Mouse (Mus musculus) heart, adult 2 months (tissue): ENCODE data around the gene Stx8. TPM values are rescaled to one million over a fixed set of nuclear protein-coding genes. Genes with fewer than 3 reads are reported as not detected.

Experiments used
- DNase-seq, 2 experiments: peaks; one replicate each; pipeline ENCODE4 v3.0.0; 2021
- H3K27ac ChIP-seq: fragments of 200-600 bp; 2 replicates; pipeline ENCODE4 v1.8.1; 2022
- H3K27me3 ChIP-seq: fragments of 200-500 bp; 2 replicates; pipeline ENCODE4 v1.6.1; 2012; ENCODE audit warnings: mild to moderate bottlenecking, low read length, inconsistent platforms, mixed read lengths; ENCODE audit not compliant: control insufficient read depth, insufficient read depth
- H3K36me3 ChIP-seq: fragments of 200-500 bp; 2 replicates; pipeline ENCODE4 v1.6.1; 2012; ENCODE audit warnings: low read length, inconsistent platforms; ENCODE audit not compliant: control insufficient read depth, insufficient read depth
- H3K4me1 ChIP-seq: fragments of 200-500 bp; 2 replicates; pipeline ENCODE4 v1.6.1; 2011; ENCODE audit warnings: low read length; ENCODE audit not compliant: control insufficient read depth, insufficient read depth
- H3K4me3 ChIP-seq: fragments of 200-600 bp; 2 replicates; pipeline ENCODE4 v1.8.1; 2022
- H3K79me2 ChIP-seq: fragments of 200-500 bp; replicated peaks from 2 replicates; pipeline ENCODE4 v1.6.1; 2012; ENCODE audit warnings: mild to moderate bottlenecking, inconsistent platforms, low read length, moderate library complexity, mixed read lengths; ENCODE audit not compliant: control insufficient read depth, insufficient read depth
- H3K9ac ChIP-seq: fragments of 200-500 bp; 2 replicates; pipeline ENCODE4 v1.6.1; 2012; ENCODE audit warnings: low read depth, mild to moderate bottlenecking, control low read depth, inconsistent platforms, low read length, mixed read lengths
- CTCF ChIP-seq: fragments of 200-600 bp; IDR thresholded peaks from 2 replicates; pipeline ENCODE4 v1.8.1; 2022; ENCODE audit warnings: antibody characterized with exemption, mild to moderate bottlenecking, moderate library complexity
- EP300 ChIP-seq: fragments of 200-500 bp; IDR thresholded peaks from 2 replicates; pipeline ENCODE4 v1.6.1; 2011; ENCODE audit warnings: low read depth, low read length, control low read depth; ENCODE audit not compliant: insufficient read depth
- POLR2A ChIP-seq: fragments of 200-500 bp; IDR thresholded peaks from 2 replicates; pipeline ENCODE4 v1.6.1; 2011; ENCODE audit warnings: mild to moderate bottlenecking, low read depth, low read length, control low read depth; ENCODE audit not compliant: insufficient read depth
- WGBS: fragments of 180-500 bp; shearing (Covaris S2); methylation state at CpG from one replicate; pipeline ENCODE4 v1.1.7; 2018; 5-methylcytosine and 5-hydroxymethylcytosine counted together
- intact Hi-C: fragments of 180-260 bp; cut with DNase I; formaldehyde crosslinking; loops from one replicate; pipeline ENCODE4 v1.15.1; 2025
- polyA plus RNA-seq: library from polyadenylated mRNA; depleted of rRNA; stranded (reverse); fragments of >200 nt; gene quantifications from 2 replicates; pipeline ENCODE4 v1.2.3, GENCODE M21; 2012
- total RNA-seq, 2 experiments: library from RNA; stranded (reverse); gene quantifications; 2 replicates each; pipeline ENCODE4 v1.2.3; 2021

Gene Stx8
- total and polyA plus RNA-seq, 3 experiments = 6.7 to 29.1 (median 22.6) TPM

DNA sequence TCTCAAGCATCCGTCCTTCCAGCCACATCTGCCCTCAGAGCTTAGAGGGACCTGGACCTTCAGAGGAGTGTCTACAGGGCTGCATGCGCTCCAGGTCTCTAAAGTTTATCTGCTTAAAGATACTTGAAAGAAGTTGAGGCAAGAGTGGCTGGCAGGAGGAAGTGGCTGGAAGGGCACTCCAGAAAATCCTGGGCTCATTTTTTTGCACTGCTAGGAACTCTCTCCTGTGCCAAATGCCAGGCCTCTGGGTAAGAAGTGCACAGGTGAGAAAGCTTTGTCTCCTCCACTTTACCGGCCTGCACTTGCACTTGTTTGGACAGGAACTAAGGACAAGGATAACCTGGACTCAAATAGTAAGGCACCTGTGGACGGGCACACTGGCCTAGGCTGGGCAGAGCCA is 202.4 kb downstream of the Stx8 start:
- no peak overlapping the region for H3K27ac ChIP-seq
- TF ChIP-seq CTCF = no peak
- TF ChIP-seq POLR2A = no peak
- no peak for TF ChIP-seq EP300
- WGBS = 95% methylated on average over 4 of the region's 4 CpGs

DNA sequence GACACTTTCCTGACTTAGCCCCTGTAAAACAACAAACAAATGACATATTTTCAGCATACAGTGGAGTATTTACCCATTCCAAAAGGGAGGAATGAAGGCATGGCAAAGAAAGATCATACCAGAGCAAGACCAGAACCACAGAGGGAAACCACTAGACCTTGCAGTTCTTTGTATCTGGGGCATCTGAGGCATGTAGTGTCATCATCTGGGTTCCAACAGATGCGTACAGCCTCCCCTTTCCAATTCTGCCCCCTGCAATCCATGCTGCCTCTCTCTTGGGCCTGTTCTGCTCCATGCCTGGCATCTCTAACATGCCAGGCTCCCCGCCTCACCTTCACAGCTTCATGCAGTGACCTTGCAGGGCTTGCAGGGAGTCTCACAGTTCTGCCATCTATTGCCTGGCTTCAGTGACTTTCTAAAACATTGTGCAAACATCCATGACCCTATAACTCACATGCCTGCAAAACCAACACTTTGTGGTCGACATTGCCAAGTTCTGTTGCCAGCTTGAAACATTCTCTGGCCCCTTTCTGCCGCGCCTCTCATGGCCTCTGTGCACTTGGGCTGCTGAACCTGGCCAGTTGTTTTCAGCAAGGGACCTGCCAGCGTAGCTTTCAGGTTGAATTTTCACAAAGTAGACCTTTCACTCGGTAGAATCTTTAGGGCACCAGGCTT is 206.1 kb downstream of the Stx8 start:
- Histone ChIP-seq H3K4me3 (no peak overlapping the region), H3K4me1 (no peaks in the 10 kb centered on the region), H3K36me3 (no peaks in the 10 kb centered on the region), H3K79me2 (no peaks in the 10 kb centered on the region), H3K27ac (no peak overlapping the region), H3K9ac (no peak overlapping the region), H3K27me3 (no peaks in the 10 kb centered on the region)
- DNase-seq = no peak
- TF ChIP-seq EP300 (no peak), CTCF (no peak), POLR2A (no peak)
- intact Hi-C loops = no loop called here
- 82% methylated on average over 7 of the region's 7 CpGs for WGBS

More for the DNA sequence above, 202.4 kb downstream of the Stx8 start:
- Histone ChIP-seq H3K36me3 (no peaks in the 10 kb centered on the region), H3K4me3 (no peak overlapping the region), H3K9ac (no peak overlapping the region), H3K79me2 (no peaks in the 10 kb centered on the region), H3K27me3 (no peaks in the 10 kb centered on the region), H3K4me1 (no peaks in the 10 kb centered on the region)
- intact Hi-C loops = no loop called here
- DNase-seq = no peak

DNA sequence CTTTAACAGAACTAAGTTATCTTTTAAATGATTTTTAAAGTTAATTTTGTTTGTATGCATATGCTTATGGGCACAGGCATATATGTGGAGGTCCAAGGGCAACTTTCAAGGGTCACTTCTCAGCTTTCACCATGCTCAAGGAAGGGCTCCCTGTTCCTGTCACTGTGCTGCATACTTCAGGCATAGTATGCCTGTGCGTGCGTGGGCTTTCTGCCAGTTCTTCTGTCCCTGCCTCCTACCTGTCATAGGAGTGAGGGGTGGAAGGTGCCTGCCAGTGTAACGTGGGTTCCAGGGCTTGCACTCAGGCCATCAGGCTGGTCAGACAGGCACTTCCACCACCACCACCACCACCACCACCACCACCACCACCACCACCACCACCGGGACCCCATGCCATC is 206.7 kb downstream of the Stx8 start:
- H3K36me3 ChIP-seq = no peaks in the 10 kb centered on the region
- 84% methylated on average over 4 of the region's 4 CpGs for WGBS
- no peaks in the 10 kb centered on the region for H3K27me3 ChIP-seq
- H3K79me2 ChIP-seq = no peaks in the 10 kb centered on the region
- TF ChIP-seq CTCF (no peak), POLR2A (no peak), EP300 (no peak)
- DNase-seq = no peak
- no peak overlapping the region for H3K27ac ChIP-seq
- no peaks in the 10 kb centered on the region for H3K4me1 ChIP-seq
- intact Hi-C loops = no loop called here
- H3K4me3 ChIP-seq = no peak overlapping the region
- H3K9ac ChIP-seq = no peak overlapping the region

DNA sequence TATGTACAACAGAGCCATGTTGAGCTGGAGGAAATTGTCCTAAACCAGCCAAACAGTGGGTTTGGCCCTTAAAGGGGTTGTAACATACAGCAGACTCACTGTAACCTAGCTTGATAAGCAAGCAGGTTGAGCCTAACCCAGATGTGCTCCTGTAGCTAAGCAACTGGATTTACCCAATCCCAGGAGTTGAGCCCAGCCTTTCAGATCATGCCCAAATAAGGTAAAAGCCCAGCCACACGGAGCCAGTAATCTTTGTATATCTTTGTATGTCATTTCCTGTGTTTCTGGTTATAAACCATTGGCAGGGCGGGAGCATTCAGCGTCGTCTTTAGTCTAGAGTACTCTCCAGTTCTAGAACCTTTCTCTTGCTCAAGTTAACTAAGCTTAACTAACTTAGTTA is 210.6 kb downstream of the Stx8 start:
- intact Hi-C loops = no loop called here
- TF ChIP-seq POLR2A = no peak
- no peak for TF ChIP-seq EP300
- no peak for TF ChIP-seq CTCF
- no peaks in the 10 kb centered on the region for H3K36me3 ChIP-seq
- no peak overlapping the region for H3K4me3 ChIP-seq
- H3K4me1 ChIP-seq = no peaks in the 10 kb centered on the region
- DNase-seq = no peak
- H3K9ac ChIP-seq = no peak overlapping the region
- no peaks in the 10 kb centered on the region for H3K27me3 ChIP-seq
- H3K27ac ChIP-seq = no peak overlapping the region
- 45% methylated on average over 4 of the region's 4 CpGs for WGBS
- H3K79me2 ChIP-seq = no peaks in the 10 kb centered on the region

DNA sequence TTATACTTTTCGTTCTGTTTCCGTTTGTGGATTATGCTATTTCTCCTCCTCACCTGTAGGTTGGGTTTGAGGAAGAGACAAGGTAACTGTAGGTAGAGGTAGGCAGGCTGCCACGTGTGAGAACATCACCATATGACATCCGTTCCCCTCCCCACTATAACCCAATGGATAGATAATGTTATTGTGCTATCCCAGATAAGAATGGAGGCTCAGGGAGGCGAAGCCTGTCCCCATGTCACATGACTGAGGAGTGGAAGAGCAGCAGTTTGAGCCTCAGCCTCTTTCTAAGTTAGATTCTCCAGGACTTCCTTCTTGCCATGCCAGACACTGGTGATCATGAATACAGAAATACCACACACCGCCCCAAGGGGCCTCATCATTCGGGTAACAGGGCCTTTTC is 211.4 kb downstream of the Stx8 start:
- no peaks in the 10 kb centered on the region for H3K4me1 ChIP-seq
- no peak overlapping the region for H3K27ac ChIP-seq
- no peak overlapping the region for H3K4me3 ChIP-seq
- 80% methylated on average over 7 of the region's 7 CpGs for WGBS
- H3K79me2 ChIP-seq = no peaks in the 10 kb centered on the region
- TF ChIP-seq POLR2A = no peak
- TF ChIP-seq EP300 = no peak
- TF ChIP-seq CTCF = no peak
- no peak for DNase-seq
- intact Hi-C loops = no loop called here
- H3K36me3 ChIP-seq = no peaks in the 10 kb centered on the region
- H3K9ac ChIP-seq = no peak overlapping the region
- no peaks in the 10 kb centered on the region for H3K27me3 ChIP-seq

DNA sequence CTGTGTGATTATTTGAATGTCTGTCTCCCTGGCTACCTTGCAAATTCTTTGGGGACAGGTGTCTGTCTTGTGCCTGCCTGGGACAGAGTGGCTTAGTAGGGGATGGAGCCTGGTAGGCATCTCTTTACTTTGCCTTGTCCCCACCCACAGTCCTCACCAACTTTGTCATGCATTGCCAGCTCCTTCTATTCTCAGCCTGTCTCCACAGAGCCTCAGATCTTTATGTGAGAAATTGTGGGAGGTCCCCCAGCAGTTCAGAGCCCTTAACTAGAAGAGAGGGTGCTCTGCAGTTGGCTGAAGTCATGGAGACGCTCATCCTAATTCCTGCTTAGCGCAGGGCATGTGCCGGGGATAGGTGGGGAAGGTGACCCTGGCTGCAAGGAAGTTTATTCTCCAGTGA is 219.7 kb downstream of the Stx8 start:
- H3K27ac ChIP-seq = no peak overlapping the region
- 96% methylated on average over 3 of the region's 3 CpGs for WGBS
- H3K4me3 ChIP-seq = no peak overlapping the region
- no peak for TF ChIP-seq POLR2A
- TF ChIP-seq EP300 = no peak
- no peak for TF ChIP-seq CTCF
- DNase-seq = no peak
- H3K27me3 ChIP-seq = no peaks in the 10 kb centered on the region
- peaks cover 8% of the 10 kb centered on the region for H3K4me1 ChIP-seq
- no peak overlapping the region for H3K9ac ChIP-seq
- no peaks in the 10 kb centered on the region for H3K36me3 ChIP-seq
- no peaks in the 10 kb centered on the region for H3K79me2 ChIP-seq
- intact Hi-C loops = no loop called here
